ENCODE assay signal across 20 mouse cellular contexts in genomic region chr13:23893269-23893593, GRCm38 (mm10). TPM values are rescaled to one million over a fixed set of nuclear protein-coding genes. Genes with fewer than 3 reads are reported as not detected.
A peak's percentile ranks its signal among the peaks of the same experiment; 100 is the strongest.
DNase-seq lines count a peak whose midpoint lies in the region; ATAC-seq and TF ChIP-seq lines count a peak whose summit lies in the region.
"Had no signal": no experiment of that assay in that cellular context is flagged by ENCODE, and none has a peak within 500 bp of the region (broad histone marks: within the 10 kb centered on the region; RNA-seq: fewer than 3 reads in every experiment).

No protein-coding gene starts in this region.

- no peaks in the 10 kb centered on the region for H3K27me3 ChIP-seq in hindbrain, postnatal 0 days (ENCODE audit: insufficient read depth, low read length)
- H3K27me3 ChIP-seq in midbrain, postnatal 0 days (ENCODE audit: insufficient read depth, low read length): no peaks in the 10 kb centered on the region
- H3K27me3 ChIP-seq: CH12.LX; megakaryocyte, embryonic 14.5 days had no signal

- H3K27ac ChIP-seq in hindbrain, postnatal 0 days: no peak overlapping the region
- H3K27ac ChIP-seq in midbrain, postnatal 0 days (ENCODE audit: low read depth, low read length): no peak overlapping the region
- H3K27ac ChIP-seq: heart, embryonic 13.5 days; kidney, postnatal 0 days; stomach, postnatal 0 days had no signal

- ATAC-seq in hindbrain, postnatal 0 days: 0 out of 2 replicates have a peak, but pooled peaks have one; percentile 15
- ATAC-seq in midbrain, postnatal 0 days (ENCODE audit: low FRiP score): peak; percentile 47; the same call in 1 of the 2 replicates
- ATAC-seq in megakaryocyte, adult 5-6 weeks (ENCODE audit: poor library complexity, severe bottlenecking): no peak

- no peaks in the 10 kb centered on the region for H3K36me3 ChIP-seq in hindbrain, postnatal 0 days (ENCODE audit: insufficient read depth, low read length)
- H3K36me3 ChIP-seq in midbrain, postnatal 0 days (ENCODE audit: insufficient read depth, low read length): no peaks in the 10 kb centered on the region
- H3K36me3 ChIP-seq: heart, embryonic 13.5 days had no signal

- no peaks in the 10 kb centered on the region for H3K9me3 ChIP-seq in hindbrain, postnatal 0 days (ENCODE audit: low read length)
- H3K9me3 ChIP-seq in midbrain, postnatal 0 days (ENCODE audit: low read length): no peaks in the 10 kb centered on the region
- H3K9me3 ChIP-seq: heart, embryonic 13.5 days; megakaryocyte, embryonic 14.5 days had no signal

- WGBS in hindbrain, postnatal 0 days: 21% methylated on average over 4 of the region's 4 CpGs
- 17% methylated on average over 4 of the region's 4 CpGs for WGBS in midbrain, postnatal 0 days

- TF ChIP-seq CTCF in brain, embryonic 14.5 days (IDR thresholded peaks at IDR 0.05; ENCODE audit: borderline replicate concordance, extremely low read depth, insufficient read depth, insufficient read length): no peak
- TF ChIP-seq CTCF in hindbrain, postnatal 0 days (IDR thresholded peaks at IDR 0.05; ENCODE audit: low read depth): no peak
- no peak for TF ChIP-seq CTCF in midbrain, postnatal 0 days (IDR thresholded peaks at IDR 0.05)

- peak; percentile 70 for DNase-seq in brain, embryonic 14.5 days (ENCODE audit: low read depth)
- peak; percentile 14 for DNase-seq in embryo, embryonic 9.5 days (ENCODE audit: extremely low spot score)
- no peak for DNase-seq in hindbrain, postnatal 0 days (ENCODE audit: low spot score)
- no peak for DNase-seq in midbrain, postnatal 0 days (ENCODE audit: low spot score)
- no peak for DNase-seq in spleen, postnatal 10 days (ENCODE audit: low spot score in 2 of 2)
- no peak for DNase-seq in lung, adult 18-20 months
- DNase-seq: adrenal gland, adult 2 months; gastrocnemius, postnatal 14 days; thymus, postnatal 36 days had no signal

- no peak for TF ChIP-seq POLR2A in brain, embryonic 14.5 days (IDR thresholded peaks at IDR 0.05; ENCODE audit: borderline replicate concordance, extremely low read depth, insufficient read depth, insufficient read length, poor library complexity, severe bottlenecking)

- H3K4me3 ChIP-seq in hindbrain, postnatal 0 days (ENCODE audit: low read length): no peak overlapping the region
- H3K4me3 ChIP-seq in midbrain, postnatal 0 days (ENCODE audit: low read depth, low read length): no peak overlapping the region
- H3K4me3 ChIP-seq: heart, embryonic 13.5 days; megakaryocyte, embryonic 14.5 days had no signal

- no peak overlapping the region for H3K9ac ChIP-seq in hindbrain, postnatal 0 days (replicated peaks; ENCODE audit: low read length)
- no peak overlapping the region for H3K9ac ChIP-seq in midbrain, postnatal 0 days (replicated peaks; ENCODE audit: low read length, poor library complexity, severe bottlenecking)
- H3K9ac ChIP-seq: heart, embryonic 13.5 days had no signal

- no peak overlapping the region for H3K4me2 ChIP-seq in hindbrain, postnatal 0 days (ENCODE audit: low read depth, low read length)
- no peak overlapping the region for H3K4me2 ChIP-seq in midbrain, postnatal 0 days (ENCODE audit: low read depth, low read length, poor library complexity, severe bottlenecking)
- H3K4me2 ChIP-seq: heart, embryonic 13.5 days had no signal

- no peaks in the 10 kb centered on the region for H3K4me1 ChIP-seq in hindbrain, postnatal 0 days (ENCODE audit: insufficient read depth, low read length)
- H3K4me1 ChIP-seq in midbrain, postnatal 0 days (ENCODE audit: insufficient read depth, low read length): no peaks in the 10 kb centered on the region

RNA-seq across cellular contexts. Expression of gene Slc17a4, which starts 21.6 kb away (rescaled TPM):
- polyA plus RNA-seq in brain, embryonic 14.5 days (2012; rRNA removed): not detected in 2 replicates
- not detected in 2 replicates for total RNA-seq in hindbrain, postnatal 0 days (2014; rRNA removed)
- not detected in 2 replicates for polyA plus RNA-seq in hindbrain, postnatal 0 days (2015; fragmentation: Nextera tagmentation; extraction: Ambion mirVana)
- total RNA-seq in midbrain, postnatal 0 days (2014; rRNA removed): not detected in 2 replicates
- polyA plus RNA-seq in midbrain, postnatal 0 days (2015; fragmentation: Nextera tagmentation; extraction: Ambion mirVana): not detected in 2 replicates
- total RNA-seq in megakaryocyte, adult 5-6 weeks (2015): not detected in 2 replicates
- not detected in 2 replicates for total RNA-seq in megakaryocyte, adult 5-6 weeks (2017)
- total RNA-seq: gastrocnemius, postnatal 14 days; layer of hippocampus, postnatal 10 days had no signal
- polyA plus RNA-seq: heart, embryonic 13.5 days; limb, embryonic 11.5 days had no signal

RNA-seq across cellular contexts. Expression of gene Slc17a1, which starts 25.7 kb away (rescaled TPM):
- polyA plus RNA-seq in brain, embryonic 14.5 days (2012; rRNA removed): not detected in 2 replicates
- not detected in 2 replicates for total RNA-seq in hindbrain, postnatal 0 days (2014; rRNA removed)
- polyA plus RNA-seq in hindbrain, postnatal 0 days (2015; fragmentation: Nextera tagmentation; extraction: Ambion mirVana): not detected in 2 replicates
- total RNA-seq in midbrain, postnatal 0 days (2014; rRNA removed): not detected in 2 replicates
- polyA plus RNA-seq in midbrain, postnatal 0 days (2015; fragmentation: Nextera tagmentation; extraction: Ambion mirVana): not detected in 2 replicates
- total RNA-seq in megakaryocyte, adult 5-6 weeks (2015): not detected in 2 replicates
- total RNA-seq in megakaryocyte, adult 5-6 weeks (2017): not detected in 2 replicates
- total RNA-seq: CH12.LX; common myeloid progenitor, adult 5-6 weeks; gastrocnemius, postnatal 14 days; layer of hippocampus, postnatal 10 days had no signal
- polyA plus RNA-seq: adrenal gland, adult 2 months; heart, embryonic 13.5 days; limb, embryonic 11.5 days; stomach, postnatal 0 days had no signal

RNA-seq across cellular contexts. Expression of gene Hist1h2ba, which starts 40.7 kb away (rescaled TPM):
- polyA plus RNA-seq in brain, embryonic 14.5 days (2012; rRNA removed): not detected in 2 replicates
- total RNA-seq in hindbrain, postnatal 0 days (2014; rRNA removed): not detected in 2 replicates
- not detected in 2 replicates for polyA plus RNA-seq in hindbrain, postnatal 0 days (2015; fragmentation: Nextera tagmentation; extraction: Ambion mirVana)
- not detected in 2 replicates for total RNA-seq in midbrain, postnatal 0 days (2014; rRNA removed)
- not detected in 2 replicates for polyA plus RNA-seq in midbrain, postnatal 0 days (2015; fragmentation: Nextera tagmentation; extraction: Ambion mirVana)
- not detected in 2 replicates for total RNA-seq in megakaryocyte, adult 5-6 weeks (2015)
- total RNA-seq in megakaryocyte, adult 5-6 weeks (2017): not detected in 2 replicates
- total RNA-seq: adrenal gland, adult 2 months; CH12.LX; common myeloid progenitor, adult 5-6 weeks; gastrocnemius, postnatal 14 days; layer of hippocampus, postnatal 10 days had no signal
- polyA plus RNA-seq: adrenal gland, adult 2 months; heart, embryonic 13.5 days; intestine, embryonic 14.5 days; kidney, postnatal 0 days; limb, embryonic 11.5 days; liver, embryonic 16.5 days; stomach, postnatal 0 days had no signal

RNA-seq across cellular contexts. Expression of gene Hist1h2aa, which starts 41.0 kb away (rescaled TPM):
- not detected in 2 replicates for polyA plus RNA-seq in brain, embryonic 14.5 days (2012; rRNA removed)
- not detected in 2 replicates for total RNA-seq in hindbrain, postnatal 0 days (2014; rRNA removed)
- not detected in 2 replicates for polyA plus RNA-seq in hindbrain, postnatal 0 days (2015; fragmentation: Nextera tagmentation; extraction: Ambion mirVana)
- not detected in 2 replicates for total RNA-seq in midbrain, postnatal 0 days (2014; rRNA removed)
- polyA plus RNA-seq in midbrain, postnatal 0 days (2015; fragmentation: Nextera tagmentation; extraction: Ambion mirVana): not detected in 2 replicates
- not detected in 2 replicates for total RNA-seq in megakaryocyte, adult 5-6 weeks (2015)
- total RNA-seq in megakaryocyte, adult 5-6 weeks (2017): not detected in 2 replicates
- total RNA-seq: adrenal gland, adult 2 months; CH12.LX; common myeloid progenitor, adult 5-6 weeks; gastrocnemius, postnatal 14 days; layer of hippocampus, postnatal 10 days had no signal
- polyA plus RNA-seq: adrenal gland, adult 2 months; heart, embryonic 13.5 days; intestine, embryonic 14.5 days; kidney, postnatal 0 days; limb, embryonic 11.5 days; liver, embryonic 16.5 days; stomach, postnatal 0 days had no signal

RNA-seq across cellular contexts. Expression of gene Slc17a3, which starts 54.0 kb away (rescaled TPM):
- not detected in 2 replicates for polyA plus RNA-seq in brain, embryonic 14.5 days (2012; rRNA removed)
- not detected in 2 replicates for total RNA-seq in hindbrain, postnatal 0 days (2014; rRNA removed)
- not detected in 2 replicates for polyA plus RNA-seq in hindbrain, postnatal 0 days (2015; fragmentation: Nextera tagmentation; extraction: Ambion mirVana)
- total RNA-seq in midbrain, postnatal 0 days (2014; rRNA removed): 0.05 TPM in 1 of 2 replicates, not detected in the other
- polyA plus RNA-seq in midbrain, postnatal 0 days (2015; fragmentation: Nextera tagmentation; extraction: Ambion mirVana): not detected in 2 replicates
- total RNA-seq in megakaryocyte, adult 5-6 weeks (2015): not detected in 2 replicates
- not detected in 2 replicates for total RNA-seq in megakaryocyte, adult 5-6 weeks (2017)
- total RNA-seq: CH12.LX; common myeloid progenitor, adult 5-6 weeks; gastrocnemius, postnatal 14 days; layer of hippocampus, postnatal 10 days had no signal
- polyA plus RNA-seq: adrenal gland, adult 2 months; heart, embryonic 13.5 days; limb, embryonic 11.5 days; stomach, postnatal 0 days had no signal

Comparison
In these comparisons a context has a peak if more than half of its experiments do, and no peak if none do; other contexts are left out.
1. DNase-seq: peak in brain, embryonic 14.5 days (single experiment) and embryo, embryonic 9.5 days (single experiment); none in hindbrain, postnatal 0 days (single experiment), midbrain, postnatal 0 days (single experiment), spleen, postnatal 10 days (0 of 2) and lung, adult 18-20 months (0 of 2).